Mouse (Mus musculus) ES-Bruce4 (cell line): Measurements from ENCODE around the gene Ttc23l. TPM values are rescaled to one million over a fixed set of nuclear protein-coding genes. Genes with fewer than 3 reads are reported as not detected.
"Not testable (repeated sequence)": the region's sequence is repeated elsewhere in the genome, so short reads cannot be mapped to it uniquely, and the experiment has no call there.

Experiments
- H3K27ac ChIP-seq: 2 replicates; pipeline ENCODE4 v1.5.1; 2012; ENCODE audit warnings: low read length, inconsistent platforms; ENCODE audit not compliant: insufficient read depth
- H3K27me3 ChIP-seq: 2 replicates; pipeline ENCODE4 v1.6.1; 2012; ENCODE audit warnings: mild to moderate bottlenecking, low read length, inconsistent platforms; ENCODE audit not compliant: control insufficient read depth, poor library complexity, insufficient read depth, severe bottlenecking
- H3K36me3 ChIP-seq: 2 replicates; pipeline ENCODE4 v1.6.1; 2012; ENCODE audit warnings: inconsistent platforms, mild to moderate bottlenecking, low read length, moderate library complexity; ENCODE audit not compliant: control insufficient read depth, poor library complexity, insufficient read depth, severe bottlenecking
- H3K4me1 ChIP-seq: one replicate; pipeline ENCODE4 v1.8.1; 2011; ENCODE audit warnings: low read length; ENCODE audit not compliant: control insufficient read depth, insufficient read depth
- H3K4me3 ChIP-seq: 2 replicates; pipeline ENCODE4 v1.5.1; 2011; ENCODE audit warnings: low read depth, mild to moderate bottlenecking, low read length
- H3K9ac ChIP-seq: 2 replicates; pipeline ENCODE4 v1.6.1; 2012; ENCODE audit warnings: low read depth, mild to moderate bottlenecking, inconsistent platforms; ENCODE audit not compliant: poor library complexity, severe bottlenecking
- H3K9me3 ChIP-seq: replicated peaks from 2 replicates; pipeline ENCODE4 v1.6.1; 2012; ENCODE audit warnings: mild to moderate bottlenecking, low read length, inconsistent platforms; ENCODE audit not compliant: control insufficient read depth, poor library complexity, insufficient read depth, severe bottlenecking
- CTCF ChIP-seq: IDR thresholded peaks from one replicate; pipeline ENCODE4 v1.8.1; 2011; ENCODE audit warnings: low read depth, low read length
- EP300 ChIP-seq: IDR thresholded peaks from 2 replicates; pipeline ENCODE4 v1.6.1; 2011; ENCODE audit warnings: low read depth, low read length; ENCODE audit not compliant: insufficient read depth
- POLR2A ChIP-seq: IDR thresholded peaks from one replicate; pipeline ENCODE4 v1.8.1; 2011; ENCODE audit warnings: low read length; ENCODE audit not compliant: insufficient read depth
- polyA plus RNA-seq: library from polyadenylated mRNA; stranded (reverse); fragments of >200 nt; gene quantifications from 2 replicates; pipeline ENCODE4 v1.2.4, GENCODE M21; 2011; ENCODE audit warnings: low read depth; ENCODE audit not compliant: missing spikeins, insufficient read depth, insufficient read length

Ttc23l gene
- polyA plus RNA-seq, 1 experiment = not detected

GRCm38 (mm10) chr15:10534591-10534990 lies 23.9 kb downstream of the Ttc23l start:
- no peak overlapping the region for H3K27ac ChIP-seq
- no peaks in the 10 kb centered on the region for H3K4me1 ChIP-seq
- peak; percentile 20 for TF ChIP-seq CTCF
- no peak for TF ChIP-seq EP300
- no peak for TF ChIP-seq POLR2A
- no peak overlapping the region for H3K9ac ChIP-seq
- H3K4me3 ChIP-seq = no peak overlapping the region
- no peaks in the 10 kb centered on the region for H3K36me3 ChIP-seq
- no peaks in the 10 kb centered on the region for H3K27me3 ChIP-seq
- no peaks in the 10 kb centered on the region for H3K9me3 ChIP-seq

- H3K9ac ChIP-seq, H3K9me3 ChIP-seq: not testable (repeated sequence)
These were observed 25.1 kb downstream of the Ttc23l start for GRCm38 (mm10) chr15:10533361-10533760.

GRCm38 (mm10) chr15:10531352-10531751 lies 27.1 kb downstream of the Ttc23l start:
- no peak overlapping the region for H3K9ac ChIP-seq
- no peaks in the 10 kb centered on the region for H3K36me3 ChIP-seq

More at GRCm38 (mm10) chr15:10533361-10533760, 25.1 kb downstream of the Ttc23l start:
- not testable (repeated sequence) for H3K27ac ChIP-seq, H3K4me3 ChIP-seq, H3K27me3 ChIP-seq, H3K4me1 ChIP-seq, H3K36me3 ChIP-seq

DNA sequence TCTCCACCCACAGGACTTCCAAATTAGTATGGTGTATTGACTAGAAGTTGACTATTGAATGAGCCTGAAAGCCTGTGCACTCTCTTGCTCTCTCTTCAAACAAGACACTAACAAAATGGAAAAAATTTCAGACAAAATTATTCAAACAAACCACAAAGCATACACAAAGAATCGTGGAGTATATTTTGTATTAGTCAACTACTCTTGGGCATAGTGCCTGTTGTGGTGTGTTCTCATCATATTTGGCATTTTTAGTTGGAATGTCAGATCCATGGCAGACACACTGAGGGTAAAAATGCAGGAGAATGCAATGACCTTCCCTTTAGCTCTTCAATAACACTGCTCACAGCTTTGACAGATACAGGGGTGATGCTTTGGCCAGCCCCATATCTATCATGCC lies 32.6 kb downstream of the Ttc23l start:
- H3K27ac ChIP-seq = no peak overlapping the region
- H3K9ac ChIP-seq = no peak overlapping the region
- no peaks in the 10 kb centered on the region for H3K27me3 ChIP-seq
- TF ChIP-seq CTCF = no peak
- no peak for TF ChIP-seq EP300
- no peak for TF ChIP-seq POLR2A
- H3K4me1 ChIP-seq = no peaks in the 10 kb centered on the region
- no peaks in the 10 kb centered on the region for H3K9me3 ChIP-seq
- H3K36me3 ChIP-seq = no peaks in the 10 kb centered on the region
- no peak overlapping the region for H3K4me3 ChIP-seq

More at GRCm38 (mm10) chr15:10531352-10531751, 27.1 kb downstream of the Ttc23l start:
- H3K9me3 ChIP-seq = no peaks in the 10 kb centered on the region
- no peak overlapping the region for H3K4me3 ChIP-seq
- H3K27me3 ChIP-seq = no peaks in the 10 kb centered on the region
- H3K27ac ChIP-seq = no peak overlapping the region
- no peaks in the 10 kb centered on the region for H3K4me1 ChIP-seq
- no peak for TF ChIP-seq EP300
- TF ChIP-seq CTCF = no peak
- no peak for TF ChIP-seq POLR2A

DNA sequence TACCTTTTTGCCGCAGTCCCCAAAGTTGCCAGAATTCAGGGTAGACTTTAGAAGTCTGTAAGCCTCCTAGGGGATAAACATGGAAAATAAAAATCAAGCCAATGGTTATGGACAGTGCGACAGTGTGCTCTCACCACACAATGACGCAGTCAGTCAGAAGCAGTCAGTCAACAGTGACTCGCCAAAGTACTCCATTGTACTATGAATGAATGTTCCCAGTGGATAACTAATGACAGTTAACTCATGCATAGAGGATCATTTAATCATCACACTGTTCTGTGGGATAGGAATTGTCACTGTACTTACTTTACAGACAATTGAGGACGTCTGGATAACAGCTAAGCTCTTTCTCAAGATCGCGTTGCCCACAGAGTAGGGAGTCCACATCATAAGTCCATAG lies 43.3 kb downstream of the Ttc23l start:
- Histone ChIP-seq H3K27ac (no peak overlapping the region), H3K9ac (no peak overlapping the region), H3K36me3 (no peaks in the 10 kb centered on the region), H3K9me3 (peaks cover 14% of the 10 kb centered on the region; the same call in 1 of the 2 replicates), H3K27me3 (no peaks in the 10 kb centered on the region), H3K4me3 (no peak overlapping the region), H3K4me1 (no peaks in the 10 kb centered on the region)
- TF ChIP-seq EP300 (no peak), POLR2A (no peak)

DNA sequence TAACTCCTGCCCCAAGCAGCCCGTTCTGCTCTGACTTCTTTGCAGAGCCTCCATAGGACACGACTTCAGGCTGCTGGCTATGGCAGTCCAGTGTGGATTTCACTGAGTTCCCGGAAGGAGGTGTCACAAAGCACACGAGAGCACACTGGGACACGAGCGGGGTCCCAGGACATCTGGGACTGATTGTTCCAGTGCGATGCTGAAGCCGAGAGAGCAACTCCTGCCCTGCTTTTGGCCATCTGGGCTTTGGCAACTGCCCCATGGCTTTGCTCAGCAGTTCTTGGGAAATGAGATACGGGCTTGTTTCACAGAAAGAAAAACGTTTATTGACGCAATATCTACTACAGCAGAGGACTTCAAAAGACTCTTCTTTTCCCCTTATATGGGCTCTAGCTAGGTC lies 52.4 kb downstream of the Ttc23l start:
- TF ChIP-seq CTCF (no peak), POLR2A (no peak), EP300 (no peak)
- no peaks in the 10 kb centered on the region for H3K4me1 ChIP-seq
- no peaks in the 10 kb centered on the region for H3K27me3 ChIP-seq
- no peaks in the 10 kb centered on the region for H3K36me3 ChIP-seq
- no peak overlapping the region for H3K27ac ChIP-seq
- H3K9ac ChIP-seq = no peak overlapping the region
- H3K4me3 ChIP-seq = no peak overlapping the region
- no peaks in the 10 kb centered on the region for H3K9me3 ChIP-seq
